Mouse (Mus musculus) stomach, postnatal 0 days (tissue): ENCODE measurements around the gene Sycp3.

ENCODE experiments used
- CTCF ChIP-seq: IDR thresholded peaks from 2 replicates; pipeline ENCODE4 v1.5.1; 2016; ENCODE audit warnings: antibody characterized with exemption, low read depth, mild to moderate bottlenecking, moderate library complexity
- EP300 ChIP-seq: optimal IDR thresholded peaks from 2 replicates; pipeline ENCODE3; 2016; ENCODE audit warnings: antibody characterized with exemption

GRCm38 (mm10) chr10:88426896-88427295 is 32.5 kb upstream of the Sycp3 start:
- TF ChIP-seq CTCF (no peak), EP300 (no peak)
